Mouse (Mus musculus) heart, postnatal 0 days (tissue): Measurements from ENCODE around the gene Kat14.

Source experiments
- CTCF ChIP-seq: IDR thresholded peaks from 2 replicates; pipeline ENCODE4 v1.5.1; 2016; ENCODE audit warnings: antibody characterized with exemption, control low read depth, low read depth
- EP300 ChIP-seq: IDR thresholded peaks from 2 replicates; pipeline ENCODE4 v1.6.1; 2016; ENCODE audit warnings: antibody characterized with exemption, low read depth

GRCm38 (mm10) chr2:144446360-144446999 lies 77.7 kb downstream of the Kat14 start:
- TF ChIP-seq EP300 (no peak), CTCF (no peak)
